Mouse (Mus musculus) E14TG2a.4 (cell line): ENCODE measurements at regions not wholly inside any gene's neighbourhood (a gene's known extent, or its start where the extent isn't known, plus 50 kb on each side); places are given as distances from the start of the nearest gene placed in this dataset.

Source experiments
- CTCF ChIP-seq: conservative IDR thresholded peaks from 2 replicates; pipeline ENCODE4 v1.5.1; 2014; ENCODE audit warnings: low read length
- NANOG ChIP-seq: IDR thresholded peaks from 2 replicates; pipeline ENCODE4 v1.6.1; 2014; ENCODE audit warnings: borderline replicate concordance, low read length, mixed read lengths
- POU5F1 ChIP-seq: IDR thresholded peaks from 2 replicates; pipeline ENCODE4 v1.6.1; 2014; ENCODE audit warnings: low read length, borderline replicate concordance

DNA sequence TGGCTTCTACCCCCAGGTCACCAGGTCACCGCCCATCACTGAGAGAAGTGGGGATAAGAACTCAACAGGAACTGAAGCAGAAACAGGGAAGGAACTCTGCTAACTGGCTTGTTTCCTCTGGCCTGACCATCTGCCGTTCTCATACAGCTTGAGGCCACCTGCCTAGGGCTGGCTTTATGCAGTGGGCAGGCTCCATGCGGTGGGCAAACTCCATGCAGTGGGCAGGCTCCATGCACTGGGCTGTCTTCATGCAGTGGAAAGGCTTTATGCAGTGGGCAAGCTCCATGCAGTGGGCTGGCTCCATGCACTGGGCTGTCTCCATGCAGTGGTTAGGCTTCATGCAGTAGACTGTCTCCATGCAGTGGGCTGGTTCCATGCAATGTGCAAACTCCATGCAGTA, 438.8 kb downstream of the Cdh26 start:
- TF ChIP-seq CTCF (no peak), NANOG (no peak), POU5F1 (no peak)
